Mouse (Mus musculus): ENCODE measurements at regions not wholly inside any gene's neighbourhood (a gene's known extent, or its start where the extent isn't known, plus 50 kb on each side); places are given as distances from the start of the nearest gene placed in this dataset.

- peak in 1 of 2 experiments; percentile 56 for DNase-seq (ENCODE audit: low spot score in 2 of 2)
These were observed 96.6 kb upstream of the Hs6st1 start for GRCm38 (mm10) chr1:35971435-35972189.

GRCm38 (mm10) chr1:35972190-35972584 is 96.0 kb upstream of the Hs6st1 start:
- DNase-seq (ENCODE audit: low spot score in 2 of 2) = no peak

GRCm38 (mm10) chr1:35973386-35973785 is 94.8 kb upstream of the Hs6st1 start:
- no peak for DNase-seq (ENCODE audit: low spot score in 2 of 2)

GRCm38 (mm10) chr1:35975611-35976208 is 92.5 kb upstream of the Hs6st1 start:
- no peak for DNase-seq (ENCODE audit: low spot score in 2 of 2)

- DNase-seq (ENCODE audit: low spot score in 2 of 2) = no peak
These were observed 91.7 kb upstream of the Hs6st1 start for GRCm38 (mm10) chr1:35976528-35976927.

GRCm38 (mm10) chr1:35978116-35978515 is 90.1 kb upstream of the Hs6st1 start:
- no peak for DNase-seq (ENCODE audit: low spot score in 2 of 2)

- DNase-seq (ENCODE audit: low spot score in 2 of 2) = no peak
These were observed 89.4 kb upstream of the Hs6st1 start for GRCm38 (mm10) chr1:35978766-35979165.

- no peak for DNase-seq (ENCODE audit: low spot score in 2 of 2)
These were observed 87.0 kb upstream of the Hs6st1 start for GRCm38 (mm10) chr1:35981226-35981625.

- DNase-seq (ENCODE audit: low spot score in 2 of 2) = no peak
These were observed 84.8 kb upstream of the Hs6st1 start for GRCm38 (mm10) chr1:35983361-35983760.

GRCm38 (mm10) chr1:35985318-35985717 is 82.9 kb upstream of the Hs6st1 start:
- no peak for DNase-seq (ENCODE audit: low spot score in 2 of 2)

- no peak for DNase-seq (ENCODE audit: low spot score in 2 of 2)
These were observed 81.5 kb upstream of the Hs6st1 start for GRCm38 (mm10) chr1:35986666-35987065.

GRCm38 (mm10) chr1:35992227-35992909 is 75.8 kb upstream of the Hs6st1 start:
- DNase-seq (ENCODE audit: low spot score in 2 of 2) = no peak

GRCm38 (mm10) chr1:35992937-35993336 is 75.3 kb upstream of the Hs6st1 start:
- DNase-seq (ENCODE audit: low spot score in 2 of 2) = no peak

GRCm38 (mm10) chr1:35995691-35996090 is 72.5 kb upstream of the Hs6st1 start:
- DNase-seq (ENCODE audit: low spot score in 2 of 2) = no peak

GRCm38 (mm10) chr1:36001319-36001718 is 66.9 kb upstream of the Hs6st1 start:
- DNase-seq (ENCODE audit: low spot score in 2 of 2) = no peak

GRCm38 (mm10) chr1:36001821-36002220 is 66.4 kb upstream of the Hs6st1 start:
- no peak for DNase-seq (ENCODE audit: low spot score in 2 of 2)

- no peak for DNase-seq (ENCODE audit: low spot score in 2 of 2)
These were observed 64.6 kb upstream of the Hs6st1 start for GRCm38 (mm10) chr1:36003592-36003991.

- no peak for DNase-seq (ENCODE audit: low spot score in 2 of 2)
These were observed 59.6 kb upstream of the Hs6st1 start for GRCm38 (mm10) chr1:36008598-36008997.

- no peak for DNase-seq (ENCODE audit: low spot score in 2 of 2)
These were observed 59.1 kb upstream of the Hs6st1 start for GRCm38 (mm10) chr1:36009010-36009619.

- no peak for DNase-seq (ENCODE audit: low spot score in 2 of 2)
These were observed 58.0 kb upstream of the Hs6st1 start for GRCm38 (mm10) chr1:36010151-36010550.

GRCm38 (mm10) chr1:36010834-36011233 is 57.4 kb upstream of the Hs6st1 start:
- no peak for DNase-seq (ENCODE audit: low spot score in 2 of 2)

- DNase-seq (ENCODE audit: low spot score in 2 of 2) = no peak
These were observed 56.0 kb upstream of the Hs6st1 start for GRCm38 (mm10) chr1:36012081-36012765.
